ENCODE assay signal across 15 mouse cellular contexts in genomic region chr9:5126821-5127220, GRCm38 (mm10).
"Had no signal": no experiment of that assay in that cellular context is flagged by ENCODE, and none has a peak within 500 bp of the region (broad histone marks: within the 10 kb centered on the region; RNA-seq: fewer than 3 reads in every experiment).

No protein-coding gene starts in this region.

- DNase-seq: heart, postnatal 10 days; heart, postnatal 14 days; heart, postnatal 36 days; heart, postnatal 4 days; kidney, adult 11 months; kidney, adult 18-20 months; kidney, adult 2 months; kidney, adult 8-10 months; kidney, adult 9 months; kidney, postnatal 10 days; kidney, postnatal 25 days; kidney, postnatal 36 days; kidney, postnatal 4 days; layer of hippocampus, adult 9-11 months; layer of hippocampus, postnatal 36 days had no signal
